ENCODE assay signal across 8 mouse cellular contexts in the genomic region with DNA sequence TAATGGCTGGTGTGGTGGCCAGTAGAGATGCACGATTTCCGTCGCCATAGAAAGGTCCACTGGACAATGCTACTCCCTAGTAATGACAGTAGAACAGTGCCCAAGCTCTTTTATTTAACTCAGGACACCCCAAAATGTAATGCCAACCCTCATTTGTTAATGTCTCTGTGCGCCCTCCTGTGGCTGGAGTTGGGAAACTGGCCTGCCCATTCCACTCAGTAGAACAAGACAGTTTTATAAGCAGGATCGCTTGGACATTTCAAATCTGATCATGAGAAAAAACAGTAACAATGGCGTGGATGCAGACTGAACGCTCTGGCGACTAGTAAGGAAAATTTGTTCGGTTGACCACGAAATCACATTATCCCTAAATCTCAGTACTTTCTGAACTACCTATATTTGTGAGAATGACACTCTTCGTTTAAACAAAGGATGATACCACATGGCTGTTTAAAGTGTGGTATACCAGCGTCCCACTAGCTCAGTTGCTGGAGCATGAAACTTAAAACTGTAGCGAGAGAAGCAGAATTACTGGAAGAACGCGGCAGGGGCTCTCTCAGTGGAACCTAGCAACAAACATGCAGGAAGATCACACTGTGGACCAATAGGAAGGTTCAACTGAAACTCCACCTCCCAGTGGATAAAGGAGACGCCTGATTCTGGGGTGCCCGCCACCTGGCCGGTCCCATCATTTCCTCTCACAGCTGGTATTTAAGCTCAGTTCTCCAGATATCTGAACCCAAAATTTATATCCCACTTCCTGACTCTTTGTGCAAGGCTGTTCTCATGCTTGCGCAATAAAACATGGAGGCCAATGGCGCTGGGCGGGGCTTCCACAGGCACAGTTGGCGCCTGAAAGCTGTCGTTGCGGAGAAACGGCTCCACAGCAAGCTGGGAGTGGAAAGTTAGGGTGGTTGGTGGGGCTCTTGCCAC. TPM values are rescaled to one million over a fixed set of nuclear protein-coding genes. Genes with fewer than 3 reads are reported as not detected.
DNase-seq lines count a peak whose midpoint lies in the region; ATAC-seq and TF ChIP-seq lines count a peak whose summit lies in the region.

No protein-coding gene starts in this region.

- no peak for TF ChIP-seq POLR2A in brain, embryonic 14.5 days (IDR thresholded peaks at IDR 0.05; ENCODE audit: borderline replicate concordance, extremely low read depth, insufficient read depth, insufficient read length, poor library complexity, severe bottlenecking)

- peak; percentile 46; the same call in 1 of the 2 replicates for ATAC-seq in heart, embryonic 13.5 days (ENCODE audit: extremely low read depth, insufficient number of reproducible peaks, low FRiP score, low TSS enrichment)
- ATAC-seq in kidney, postnatal 0 days (replicated peaks; ENCODE audit: low FRiP score, low read depth) = peak; percentile 82
- ATAC-seq in midbrain, postnatal 0 days (ENCODE audit: low FRiP score) = peak; percentile 89

- H3K4me2 ChIP-seq in heart, embryonic 13.5 days = peak overlapping the region; percentile 70
- H3K4me2 ChIP-seq in kidney, postnatal 0 days (ENCODE audit: low read length) = peak overlapping the region; percentile 58
- H3K4me2 ChIP-seq in midbrain, postnatal 0 days (ENCODE audit: low read depth, low read length, poor library complexity, severe bottlenecking) = peak overlapping the region; percentile 45

- H3K9me3 ChIP-seq in erythroblast, embryonic 14.5 days (ENCODE audit: control insufficient read depth, low read length) = no peaks in the 10 kb centered on the region
- H3K9me3 ChIP-seq in heart, embryonic 13.5 days = no peaks in the 10 kb centered on the region
- no peaks in the 10 kb centered on the region for H3K9me3 ChIP-seq in kidney, postnatal 0 days (replicated peaks; ENCODE audit: low read length)
- no peaks in the 10 kb centered on the region for H3K9me3 ChIP-seq in midbrain, postnatal 0 days (ENCODE audit: low read length)

- peak overlapping the region; percentile 76 for H3K27ac ChIP-seq in heart, embryonic 13.5 days (replicated peaks)
- H3K27ac ChIP-seq in kidney, postnatal 0 days = peak overlapping the region; percentile 90
- peak overlapping the region; percentile 87 for H3K27ac ChIP-seq in midbrain, postnatal 0 days (ENCODE audit: low read depth, low read length)

- H3K9ac ChIP-seq in heart, embryonic 13.5 days = peak overlapping the region; percentile 75
- peak overlapping the region; percentile 42 for H3K9ac ChIP-seq in kidney, postnatal 0 days (ENCODE audit: low read depth, low read length)
- peak overlapping the region; percentile 30 for H3K9ac ChIP-seq in midbrain, postnatal 0 days (replicated peaks; ENCODE audit: low read length, poor library complexity, severe bottlenecking)

- peak; percentile 55; the same call in 1 of the 2 replicates for TF ChIP-seq CTCF in brain, embryonic 14.5 days (IDR thresholded peaks at IDR 0.05; ENCODE audit: borderline replicate concordance, extremely low read depth, insufficient read depth, insufficient read length)
- TF ChIP-seq CTCF in kidney, postnatal 0 days (IDR thresholded peaks at IDR 0.05; ENCODE audit: low read depth) = peak; percentile 67
- peak; percentile 74 for TF ChIP-seq CTCF in midbrain, postnatal 0 days (IDR thresholded peaks at IDR 0.05)

- peak; percentile 73 for DNase-seq in CD4-positive helper T cell, adult 2 months (ENCODE audit: low read depth, low spot score)
- peak; percentile 81 for DNase-seq in brain, embryonic 14.5 days (ENCODE audit: low read depth)
- peak; percentile 80 for DNase-seq in kidney, postnatal 0 days (ENCODE audit: low spot score)
- DNase-seq in liver = peak; percentile 72
- DNase-seq in midbrain, postnatal 0 days (ENCODE audit: low spot score) = peak; percentile 76
- DNase-seq in spleen, postnatal 14 days (ENCODE audit: low spot score in 2 of 2) = peak; percentile 23 to 55

- H3K36me3 ChIP-seq in erythroblast, embryonic 14.5 days (ENCODE audit: control insufficient read depth) = no peaks in the 10 kb centered on the region
- no peaks in the 10 kb centered on the region for H3K36me3 ChIP-seq in heart, embryonic 13.5 days
- no peaks in the 10 kb centered on the region for H3K36me3 ChIP-seq in kidney, postnatal 0 days (ENCODE audit: insufficient read depth, low read length)
- H3K36me3 ChIP-seq in midbrain, postnatal 0 days (ENCODE audit: insufficient read depth, low read length) = no peaks in the 10 kb centered on the region

- WGBS in heart, embryonic 13.5 days = 19% methylated on average over 25 of the region's 25 CpGs
- 34% methylated on average over 25 of the region's 25 CpGs for WGBS in kidney, postnatal 0 days
- 27% methylated on average over 25 of the region's 25 CpGs for WGBS in midbrain, postnatal 0 days

- peak overlapping the region; percentile 70 for H3K4me3 ChIP-seq in erythroblast, embryonic 14.5 days (replicated peaks)
- H3K4me3 ChIP-seq in heart, embryonic 13.5 days = peak overlapping the region; percentile 53
- H3K4me3 ChIP-seq in kidney, postnatal 0 days (replicated peaks; ENCODE audit: low read depth, low read length) = peak overlapping the region; percentile 32
- peak overlapping the region; percentile 31 for H3K4me3 ChIP-seq in midbrain, postnatal 0 days (ENCODE audit: low read depth, low read length)

- H3K27me3 ChIP-seq in erythroblast, embryonic 14.5 days (ENCODE audit: control insufficient read depth) = no peaks in the 10 kb centered on the region
- no peaks in the 10 kb centered on the region for H3K27me3 ChIP-seq in heart, embryonic 13.5 days (replicated peaks)
- H3K27me3 ChIP-seq in kidney, postnatal 0 days (ENCODE audit: insufficient read depth, low read length) = no peaks in the 10 kb centered on the region
- no peaks in the 10 kb centered on the region for H3K27me3 ChIP-seq in midbrain, postnatal 0 days (ENCODE audit: insufficient read depth, low read length)

- H3K4me1 ChIP-seq in erythroblast, embryonic 14.5 days (ENCODE audit: control insufficient read depth) = peaks cover 18% of the 10 kb centered on the region
- H3K4me1 ChIP-seq in heart, embryonic 13.5 days = peaks cover 6% of the 10 kb centered on the region; the same call in 1 of the 2 replicates
- no peaks in the 10 kb centered on the region for H3K4me1 ChIP-seq in kidney, postnatal 0 days (replicated peaks; ENCODE audit: insufficient read depth, low read length)
- no peaks in the 10 kb centered on the region for H3K4me1 ChIP-seq in midbrain, postnatal 0 days (ENCODE audit: insufficient read depth, low read length)

RNA-seq across cellular contexts. Expression of a gene that starts 24.9 kb away (rescaled TPM):
- polyA plus RNA-seq in brain, embryonic 14.5 days (2012; rRNA removed) = 113 and 119 TPM in 2 replicates
- 4.7 and 6.8 TPM in 2 replicates for polyA plus RNA-seq in erythroblast, embryonic 14.5 days (2012)
- 383 and 413 TPM in 2 replicates for polyA plus RNA-seq in heart, embryonic 13.5 days (2015; fragmentation: Nextera tagmentation; extraction: Ambion mirVana)
- 440 and 467 TPM in 2 replicates for polyA plus RNA-seq in kidney, postnatal 0 days (2015; fragmentation: Nextera tagmentation; extraction: Ambion mirVana)
- total RNA-seq in midbrain, postnatal 0 days (2014; rRNA removed) = 113 and 134 TPM in 2 replicates
- polyA plus RNA-seq in midbrain, postnatal 0 days (2015; fragmentation: Nextera tagmentation; extraction: Ambion mirVana) = 229 and 240 TPM in 2 replicates

Comparison
In these comparisons a context has a peak if more than half of its experiments do, and no peak if none do; other contexts are left out.
1. Peak in every context shown above with its lines: DNase-seq, ATAC-seq, H3K4me3 ChIP-seq and H3K27ac ChIP-seq.
2. RNA of a gene that starts 24.9 kb away (polyA plus RNA-seq): 440 to 467 TPM in kidney, postnatal 0 days, 383 to 413 TPM in heart, embryonic 13.5 days, 229 to 240 TPM in midbrain, postnatal 0 days and 113 to 119 TPM in brain, embryonic 14.5 days; 4.7 to 6.8 TPM in erythroblast, embryonic 14.5 days; every median in the first group is over 10 times any median in the second.